Mouse (Mus musculus): ENCODE results near the gene Reps2.

GRCm38 (mm10) chrX:162685394-162685793 is 41.9 kb upstream of the Reps2 start:
- TF ChIP-seq CTCF (IDR thresholded peaks at IDR 0.05) (no peak), EP300 (IDR thresholded peaks at IDR 0.05; ENCODE audit: insufficient read depth, low read depth, low read length) (no peak)

Measured in heart, adult 2 months (tissue).